Mouse (Mus musculus) limb, embryonic 13.5 days (tissue): ENCODE measurements around the gene Ubc. TPM values are rescaled to one million over a fixed set of nuclear protein-coding genes. Genes with fewer than 3 reads are reported as not detected.
A peak's percentile ranks its signal among the peaks of the same experiment; 100 is the strongest.

ENCODE experiments used
- ATAC-seq: fragments of 200-750 bp; cut with Nextera tagmentation; 2 replicates; pipeline ENCODE4 v1.8.0; 2017; ENCODE audit warnings: low read depth, moderate number of reproducible peaks, moderate TSS enrichment; ENCODE audit not compliant: low FRiP score
- H3K27ac ChIP-seq: fragments of 300-500 bp; sonication (generic); 2 replicates; pipeline ENCODE4 v1.5.1; 2015; ENCODE audit warnings: inconsistent platforms, mild to moderate bottlenecking, moderate library complexity
- H3K27me3 ChIP-seq: fragments of 300-500 bp; sonication (generic); 2 replicates; pipeline ENCODE4 v1.6.1; 2015; ENCODE audit warnings: mild to moderate bottlenecking, inconsistent platforms
- H3K36me3 ChIP-seq: fragments of 300-500 bp; sonication (generic); 2 replicates; pipeline ENCODE4 v1.6.1; 2015; ENCODE audit warnings: inconsistent platforms, mild to moderate bottlenecking, moderate library complexity
- H3K4me1 ChIP-seq: fragments of 300-500 bp; sonication (generic); 2 replicates; pipeline ENCODE4 v1.6.1; 2015; ENCODE audit warnings: inconsistent platforms
- H3K4me2 ChIP-seq: fragments of 300-500 bp; sonication (generic); replicated peaks from 2 replicates; pipeline ENCODE4 v1.6.1; 2015; ENCODE audit warnings: inconsistent platforms, mild to moderate bottlenecking, moderate library complexity
- H3K4me3 ChIP-seq: fragments of 300-500 bp; sonication (generic); 2 replicates; pipeline ENCODE4 v1.5.1; 2015; ENCODE audit warnings: moderate library complexity, mild to moderate bottlenecking, inconsistent platforms
- H3K9ac ChIP-seq: fragments of 300-500 bp; sonication (generic); 2 replicates; pipeline ENCODE4 v1.6.1; 2015; ENCODE audit warnings: mild to moderate bottlenecking, inconsistent platforms
- H3K9me3 ChIP-seq: fragments of 300-500 bp; sonication (generic); 2 replicates; pipeline ENCODE4 v1.6.1; 2016; ENCODE audit warnings: inconsistent platforms
- WGBS: fragments of 180-500 bp; shearing (Covaris S2); methylation state at CpG from one replicate; pipeline ENCODE4 v1.1.7; 2015; 5-methylcytosine and 5-hydroxymethylcytosine counted together
- polyA plus RNA-seq: library from polyadenylated mRNA; unstranded; fragments of >200 nt; fragmentation: Nextera tagmentation; extraction: Ambion mirVana; gene quantifications from 2 replicates; pipeline ENCODE4 v1.2.1, GENCODE M21; 2015

The Ubc gene
- polyA plus RNA-seq, 1 experiment from 2014 or later: 1,190 TPM

- Histone ChIP-seq H3K9ac (no peak overlapping the region), H3K27ac (no peak overlapping the region), H3K36me3 (no peaks in the 10 kb centered on the region), H3K4me2 (no peak overlapping the region), H3K9me3 (peaks cover 7% of the 10 kb centered on the region; the same call in 1 of the 2 replicates), H3K27me3 (no peaks in the 10 kb centered on the region), H3K4me3 (no peak overlapping the region), H3K4me1 (peaks cover 13% of the 10 kb centered on the region)
- ATAC-seq: no peak
- WGBS: 96% methylated on average over 5 of the region's 5 CpGs
Observed at GRCm38 (mm10) chr5:125352781-125353294, 37.2 kb downstream of the Ubc start.

GRCm38 (mm10) chr5:125351939-125352338 lies 38.1 kb downstream of the Ubc start:
- Histone ChIP-seq H3K4me1 (peaks cover 13% of the 10 kb centered on the region), H3K9me3 (peaks cover 7% of the 10 kb centered on the region; the same call in 1 of the 2 replicates), H3K9ac (no peak overlapping the region), H3K36me3 (no peaks in the 10 kb centered on the region), H3K4me2 (no peak overlapping the region), H3K4me3 (no peak overlapping the region), H3K27ac (no peak overlapping the region), H3K27me3 (no peaks in the 10 kb centered on the region)
- WGBS: 95% methylated on average over 5 of the region's 5 CpGs
- no peak for ATAC-seq

- H3K9ac ChIP-seq: no peak overlapping the region
- H3K27me3 ChIP-seq: no peaks in the 10 kb centered on the region
- no peak overlapping the region for H3K4me3 ChIP-seq
- no peak for ATAC-seq
- no peak overlapping the region for H3K4me2 ChIP-seq
- no peaks in the 10 kb centered on the region for H3K36me3 ChIP-seq
- peaks cover 7% of the 10 kb centered on the region; the same call in 1 of the 2 replicates for H3K9me3 ChIP-seq
- 74% methylated on average over 8 of the region's 8 CpGs for WGBS
- H3K4me1 ChIP-seq: peaks cover 13% of the 10 kb centered on the region
- no peak overlapping the region for H3K27ac ChIP-seq
Observed at GRCm38 (mm10) chr5:125351057-125351456, 38.9 kb downstream of the Ubc start.

GRCm38 (mm10) chr5:125349391-125349790 lies 40.6 kb downstream of the Ubc start:
- Histone ChIP-seq H3K9me3 (peaks cover 7% of the 10 kb centered on the region; the same call in 1 of the 2 replicates), H3K36me3 (no peaks in the 10 kb centered on the region), H3K27me3 (no peaks in the 10 kb centered on the region), H3K4me2 (no peak overlapping the region), H3K27ac (no peak overlapping the region), H3K4me1 (no peaks in the 10 kb centered on the region), H3K4me3 (no peak overlapping the region), H3K9ac (no peak overlapping the region)
- no peak for ATAC-seq
- WGBS: 87% methylated on average over 3 of the region's 3 CpGs

- Histone ChIP-seq H3K4me3 (no peak overlapping the region), H3K27ac (no peak overlapping the region), H3K27me3 (no peaks in the 10 kb centered on the region), H3K9ac (no peak overlapping the region), H3K36me3 (no peaks in the 10 kb centered on the region), H3K4me2 (no peak overlapping the region), H3K9me3 (peaks cover 7% of the 10 kb centered on the region; the same call in 1 of the 2 replicates), H3K4me1 (no peaks in the 10 kb centered on the region)
- ATAC-seq: no peak
- 39% methylated on average over 8 of the region's 8 CpGs for WGBS
Observed at GRCm38 (mm10) chr5:125348487-125348886, 41.5 kb downstream of the Ubc start.

GRCm38 (mm10) chr5:125348067-125348466 lies 41.9 kb downstream of the Ubc start:
- Histone ChIP-seq H3K4me3 (no peak overlapping the region), H3K9me3 (peaks cover 4% of the 10 kb centered on the region; the same call in 1 of the 2 replicates), H3K36me3 (no peaks in the 10 kb centered on the region), H3K4me2 (no peak overlapping the region), H3K4me1 (no peaks in the 10 kb centered on the region), H3K9ac (no peak overlapping the region), H3K27me3 (no peaks in the 10 kb centered on the region), H3K27ac (no peak overlapping the region)
- ATAC-seq: no peak
- WGBS: 75% methylated on average over 7 of the region's 7 CpGs

- Histone ChIP-seq H3K9ac (no peak overlapping the region), H3K4me2 (no peak overlapping the region), H3K27ac (no peak overlapping the region), H3K9me3 (no peaks in the 10 kb centered on the region), H3K4me1 (peaks cover 19% of the 10 kb centered on the region), H3K4me3 (no peak overlapping the region), H3K27me3 (0 out of 2 replicates have a peak, but pooled peaks cover 4% of the 10 kb centered on the region), H3K36me3 (no peaks in the 10 kb centered on the region)
- no peak for ATAC-seq
- WGBS: 91% methylated on average over 6 of the region's 6 CpGs
Observed at GRCm38 (mm10) chr5:125344296-125344695, 45.7 kb downstream of the Ubc start.

GRCm38 (mm10) chr5:125341459-125342090 lies 48.4 kb downstream of the Ubc start:
- Histone ChIP-seq H3K4me3 (peak overlapping the region; percentile 74), H3K27ac (no peak overlapping the region), H3K27me3 (0 out of 2 replicates have a peak, but pooled peaks cover 4% of the 10 kb centered on the region), H3K9me3 (no peaks in the 10 kb centered on the region), H3K36me3 (no peaks in the 10 kb centered on the region), H3K4me2 (peak overlapping the region; percentile 97), H3K9ac (peak overlapping the region; percentile 75; the same call in 1 of the 2 replicates), H3K4me1 (peaks cover 31% of the 10 kb centered on the region)
- 56% methylated on average over 14 of the region's 14 CpGs for WGBS
- ATAC-seq: no peak; the same call in 1 of the 2 replicates

- ATAC-seq: peak; percentile 84
- H3K4me1 ChIP-seq: peaks cover 31% of the 10 kb centered on the region
- 0 out of 2 replicates have a peak, but pooled peaks cover 3% of the 10 kb centered on the region for H3K36me3 ChIP-seq
- under 1% methylated on average over 39 of the region's 42 CpGs for WGBS
- no peaks in the 10 kb centered on the region for H3K9me3 ChIP-seq
- H3K4me2 ChIP-seq: peak within 1 kb of the TSS; percentile 97
- H3K9ac ChIP-seq: peak within 1 kb of the TSS; percentile 75
- peak within 1 kb of the TSS; percentile 74 for H3K4me3 ChIP-seq
- H3K27me3 ChIP-seq: 0 out of 2 replicates have a peak, but pooled peaks cover 4% of the 10 kb centered on the region
- H3K27ac ChIP-seq: 0 out of 2 replicates have a peak within 1 kb of the TSS, but pooled peaks have one; percentile 4
Observed at GRCm38 (mm10) chr5:125340547-125341262, 49.3 kb downstream of the Ubc start, which contains the start of gene Scarb1. Gene Scarb1, minus strand, starts transcription at chr5:125341094.

- peak overlapping the region; percentile 22; the same call in 1 of the 2 replicates for H3K27ac ChIP-seq
- peak overlapping the region; percentile 97 for H3K4me2 ChIP-seq
- H3K27me3 ChIP-seq: 0 out of 2 replicates have a peak, but pooled peaks cover 4% of the 10 kb centered on the region
- peak overlapping the region; percentile 74 for H3K4me3 ChIP-seq
- H3K9ac ChIP-seq: peak overlapping the region; percentile 75
- peak; percentile 12; the same call in 1 of the 2 replicates for ATAC-seq
- 0 out of 2 replicates have a peak, but pooled peaks cover 3% of the 10 kb centered on the region for H3K36me3 ChIP-seq
- peaks cover 31% of the 10 kb centered on the region for H3K4me1 ChIP-seq
- 2% methylated on average over 25 of the region's 25 CpGs for WGBS
- no peaks in the 10 kb centered on the region for H3K9me3 ChIP-seq
Observed at GRCm38 (mm10) chr5:125339851-125340531, 50.0 kb downstream of the Ubc start.

- peaks cover 31% of the 10 kb centered on the region for H3K4me1 ChIP-seq
- peak overlapping the region; percentile 22; the same call in 1 of the 2 replicates for H3K27ac ChIP-seq
- 9% methylated on average over 18 of the region's 18 CpGs for WGBS
- H3K4me2 ChIP-seq: peak overlapping the region; percentile 97
- H3K27me3 ChIP-seq: 0 out of 2 replicates have a peak, but pooled peaks cover 4% of the 10 kb centered on the region
- peak overlapping the region; percentile 74 for H3K4me3 ChIP-seq
- ATAC-seq: no peak
- H3K9me3 ChIP-seq: no peaks in the 10 kb centered on the region
- H3K9ac ChIP-seq: peak overlapping the region; percentile 75
- H3K36me3 ChIP-seq: 0 out of 2 replicates have a peak, but pooled peaks cover 3% of the 10 kb centered on the region
Observed at GRCm38 (mm10) chr5:125339108-125339751, 50.8 kb downstream of the Ubc start.
